Comparison of ENCODE assay signal across 10 mouse cellular contexts in genomic region chr8:80804066-80804619, GRCm38 (mm10).
DNase-seq lines count a peak whose midpoint lies in the region; ATAC-seq and TF ChIP-seq lines count a peak whose summit lies in the region.
"Had no signal": no experiment of that assay in that cellular context is flagged by ENCODE, and none has a peak within 500 bp of the region (broad histone marks: within the 10 kb centered on the region; RNA-seq: fewer than 3 reads in every experiment).

No protein-coding gene starts in this region.

- DNase-seq in frontal cortex, adult 2 months (ENCODE audit: extremely low spot score in 1 of 2, low spot score in 1 of 2) = peak; percentile 26 to 40
- no peak for DNase-seq in frontal cortex, postnatal 10 days (ENCODE audit: low spot score in 2 of 2)
- peak; percentile 65 for DNase-seq in left cerebral cortex, adult 11 months (ENCODE audit: low spot score)
- no peak for DNase-seq in left cerebral cortex, postnatal 4 days
- no peak for DNase-seq in forebrain, postnatal 0 days
- DNase-seq in testis, postnatal 10 days (ENCODE audit: low spot score) = no peak
- DNase-seq in kidney, postnatal 36 days = no peak
- DNase-seq: thymus, adult 2 months had no signal

- no peak overlapping the region for H3K9ac ChIP-seq in forebrain, postnatal 0 days
- no peak overlapping the region for H3K9ac ChIP-seq in neural tube, embryonic 15.5 days (replicated peaks)
- H3K9ac ChIP-seq: limb, embryonic 15.5 days had no signal

- peak; percentile 66; the same call in 1 of the 2 replicates for ATAC-seq in forebrain, postnatal 0 days
- no peak for ATAC-seq in neural tube, embryonic 15.5 days (ENCODE audit: low FRiP score)

- H3K9me3 ChIP-seq in forebrain, postnatal 0 days (ENCODE audit: low read length) = no peaks in the 10 kb centered on the region
- no peaks in the 10 kb centered on the region for H3K9me3 ChIP-seq in neural tube, embryonic 15.5 days (replicated peaks)
- H3K9me3 ChIP-seq: limb, embryonic 15.5 days had no signal

- intact Hi-C loops in left cerebral cortex, postnatal 4 days (cut with DNase I) = no loop called here

- no peak for TF ChIP-seq CTCF in forebrain, postnatal 0 days (IDR thresholded peaks at IDR 0.05; ENCODE audit: low read depth)

- no peak overlapping the region for H3K27ac ChIP-seq in forebrain, postnatal 0 days (ENCODE audit: low read depth, low read length)
- H3K27ac ChIP-seq in neural tube, embryonic 15.5 days (replicated peaks) = peak overlapping the region; percentile 45; the same call in 1 of the 2 replicates

- no peaks in the 10 kb centered on the region for H3K36me3 ChIP-seq in forebrain, postnatal 0 days (ENCODE audit: insufficient read depth)
- no peaks in the 10 kb centered on the region for H3K36me3 ChIP-seq in neural tube, embryonic 15.5 days
- H3K36me3 ChIP-seq: limb, embryonic 15.5 days had no signal

- WGBS in forebrain, postnatal 0 days = 10% methylated on average over 4 of the region's 4 CpGs
- WGBS in neural tube, embryonic 15.5 days = 11% methylated on average over 4 of the region's 4 CpGs

- no peaks in the 10 kb centered on the region for H3K27me3 ChIP-seq in forebrain, postnatal 0 days (ENCODE audit: insufficient read depth, low read length)
- no peaks in the 10 kb centered on the region for H3K27me3 ChIP-seq in neural tube, embryonic 15.5 days (replicated peaks)
- H3K27me3 ChIP-seq: limb, embryonic 15.5 days had no signal

- H3K4me2 ChIP-seq in forebrain, postnatal 0 days (ENCODE audit: low read depth) = no peak overlapping the region
- no peak overlapping the region for H3K4me2 ChIP-seq in neural tube, embryonic 15.5 days
- H3K4me2 ChIP-seq: limb, embryonic 15.5 days had no signal

- no peak overlapping the region for H3K4me3 ChIP-seq in forebrain, postnatal 0 days (ENCODE audit: low read depth, low read length)
- no peak overlapping the region for H3K4me3 ChIP-seq in neural tube, embryonic 15.5 days (replicated peaks)
- H3K4me3 ChIP-seq: limb, embryonic 15.5 days had no signal

- H3K4me1 ChIP-seq in forebrain, postnatal 0 days (ENCODE audit: insufficient read depth) = peaks cover 10% of the 10 kb centered on the region
- H3K4me1 ChIP-seq in neural tube, embryonic 15.5 days = peaks cover 38% of the 10 kb centered on the region

Comparison
In these comparisons a context has a peak if more than half of its experiments do, and no peak if none do; other contexts are left out.
1. DNase-seq: peak in frontal cortex, adult 2 months (2 of 2) and left cerebral cortex, adult 11 months (single experiment); none in frontal cortex, postnatal 10 days (0 of 2), left cerebral cortex, postnatal 4 days (single experiment), forebrain, postnatal 0 days (single experiment), testis, postnatal 10 days (single experiment) and kidney, postnatal 36 days (0 of 2).